Mouse (Mus musculus): ENCODE results near the gene Lhx1. TPM values are rescaled to one million over a fixed set of nuclear protein-coding genes. Genes with fewer than 3 reads are reported as not detected.

The Lhx1 gene
- polyA plus RNA-seq (2017; shearing (Covaris generic)) = not detected

- no peak for ATAC-seq
Measured at GRCm38 (mm10) chr11:84525421-84526274, at the start of gene Lhx1. Gene Lhx1 (minus strand): TSS chr11:84525535.

- no peak for ATAC-seq
Measured at GRCm38 (mm10) chr11:84574834-84575233, 49.5 kb upstream of the Lhx1 start.

- no peak for ATAC-seq
Measured at GRCm38 (mm10) chr11:84573637-84574036, 48.3 kb upstream of the Lhx1 start.

GRCm38 (mm10) chr11:84570812-84571211 lies 45.5 kb upstream of the Lhx1 start:
- no peak for ATAC-seq

GRCm38 (mm10) chr11:84570392-84570791 lies 45.1 kb upstream of the Lhx1 start:
- ATAC-seq = no peak

- no peak for ATAC-seq
Measured at GRCm38 (mm10) chr11:84569052-84569751, 43.9 kb upstream of the Lhx1 start.

- ATAC-seq = no peak
Measured at GRCm38 (mm10) chr11:84568482-84568881, 43.1 kb upstream of the Lhx1 start.

GRCm38 (mm10) chr11:84566691-84567090 lies 41.4 kb upstream of the Lhx1 start:
- ATAC-seq = no peak

GRCm38 (mm10) chr11:84565224-84565623 lies 39.9 kb upstream of the Lhx1 start:
- ATAC-seq = no peak

- no peak for ATAC-seq
Measured at GRCm38 (mm10) chr11:84563360-84563759, 38.0 kb upstream of the Lhx1 start.

- no peak for ATAC-seq
Measured at GRCm38 (mm10) chr11:84562758-84563347, 37.5 kb upstream of the Lhx1 start.

- ATAC-seq = no peak
Measured at GRCm38 (mm10) chr11:84561546-84561945, 36.2 kb upstream of the Lhx1 start.

GRCm38 (mm10) chr11:84553821-84554450 lies 28.6 kb upstream of the Lhx1 start:
- ATAC-seq = no peak

GRCm38 (mm10) chr11:84551296-84551695 lies 26.0 kb upstream of the Lhx1 start:
- no peak for ATAC-seq

GRCm38 (mm10) chr11:84549258-84549791 lies 24.0 kb upstream of the Lhx1 start:
- no peak for ATAC-seq

- no peak for ATAC-seq
Measured at GRCm38 (mm10) chr11:84548293-84548692, 23.0 kb upstream of the Lhx1 start.

- ATAC-seq = no peak
Measured at GRCm38 (mm10) chr11:84539981-84540380, 14.6 kb upstream of the Lhx1 start.

GRCm38 (mm10) chr11:84529797-84530703 lies 4.7 kb upstream of the Lhx1 start:
- no peak for ATAC-seq

GRCm38 (mm10) chr11:84529143-84529755 lies 3.9 kb upstream of the Lhx1 start:
- ATAC-seq = no peak

- ATAC-seq = no peak
Measured at GRCm38 (mm10) chr11:84526976-84527860, 1.9 kb upstream of the Lhx1 start.
